8 mouse cellular contexts compared by ENCODE assay signal in the genomic region with DNA sequence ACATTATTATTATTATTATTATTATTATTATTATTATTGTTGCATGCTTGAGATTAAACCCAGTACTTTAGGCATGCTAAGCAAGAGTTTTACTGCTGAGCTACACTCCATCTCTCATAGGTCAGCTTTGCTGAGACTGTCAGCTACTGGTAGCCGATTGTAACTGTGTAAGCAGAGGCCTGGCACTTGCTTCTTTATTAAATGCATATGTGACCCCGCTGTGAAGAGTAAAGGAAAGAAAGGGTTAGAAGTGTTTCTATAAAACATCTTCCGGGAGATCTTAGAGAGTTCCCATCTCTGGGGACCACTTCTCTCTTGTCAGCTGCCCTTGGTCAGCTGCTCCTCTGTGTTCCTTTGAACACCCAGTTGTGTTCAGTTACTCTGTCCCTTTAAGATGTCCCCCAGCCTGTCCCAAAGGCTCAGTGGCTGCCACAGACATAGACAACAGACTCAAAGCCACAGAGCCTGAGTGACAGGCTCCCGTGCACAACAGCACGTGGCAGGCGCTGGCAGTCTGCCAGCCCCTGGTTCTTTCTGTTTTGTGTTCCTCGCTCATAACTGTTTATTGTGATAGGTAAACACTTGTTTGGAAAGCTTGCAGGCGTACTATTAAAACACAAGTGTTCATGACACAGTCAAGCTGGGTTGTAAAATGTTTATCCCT.
DNase-seq lines count a peak whose midpoint lies in the region; ATAC-seq and TF ChIP-seq lines count a peak whose summit lies in the region.

No protein-coding gene starts in this region.

- WGBS in kidney, postnatal 0 days: 43% methylated on average over 8 of the region's 8 CpGs
- 50% methylated on average over 8 of the region's 8 CpGs for WGBS in heart, embryonic 12.5 days
- WGBS in midbrain, embryonic 14.5 days: 12% methylated on average over 8 of the region's 8 CpGs

- H3K9ac ChIP-seq in kidney, postnatal 0 days (ENCODE audit: low read depth, low read length): no peak overlapping the region
- H3K9ac ChIP-seq in heart, embryonic 12.5 days: no peak overlapping the region
- H3K9ac ChIP-seq in midbrain, embryonic 14.5 days (replicated peaks; ENCODE audit: low read length): no peak overlapping the region

- no peak for ATAC-seq in kidney, postnatal 0 days (replicated peaks; ENCODE audit: low FRiP score, low read depth)
- ATAC-seq in heart, embryonic 12.5 days (ENCODE audit: insufficient number of reproducible peaks, low FRiP score): no peak; the same call in 1 of the 2 replicates
- no peak for ATAC-seq in midbrain, embryonic 14.5 days (ENCODE audit: low FRiP score, low TSS enrichment)
- no peak for ATAC-seq in granulocyte monocyte progenitor cell, adult 5-6 weeks (replicated peaks; ENCODE audit: poor library complexity, severe bottlenecking)

- no peak for TF ChIP-seq CTCF in kidney, postnatal 0 days (IDR thresholded peaks at IDR 0.05; ENCODE audit: low read depth)

- DNase-seq in kidney, postnatal 0 days (ENCODE audit: low spot score): peak; percentile 32
- no peak for DNase-seq in kidney, adult 8-10 months
- peak; percentile 5 to 17 for DNase-seq in cerebellum, postnatal 36 days
- DNase-seq in layer of hippocampus, postnatal 10 days (ENCODE audit: low spot score in 2 of 2): peak; percentile 23 to 46
- DNase-seq in midbrain, embryonic 14.5 days: peak; percentile 91
- no peak for DNase-seq in yolk sac, embryonic 10.5 days (ENCODE audit: low spot score)

- H3K9me3 ChIP-seq in kidney, postnatal 0 days (replicated peaks; ENCODE audit: low read length): no peaks in the 10 kb centered on the region; the same call in 1 of the 2 replicates
- H3K9me3 ChIP-seq in heart, embryonic 12.5 days (replicated peaks): no peaks in the 10 kb centered on the region
- no peaks in the 10 kb centered on the region for H3K9me3 ChIP-seq in midbrain, embryonic 14.5 days (ENCODE audit: control insufficient read depth, low read length)

- no peaks in the 10 kb centered on the region for H3K4me1 ChIP-seq in kidney, postnatal 0 days (replicated peaks; ENCODE audit: insufficient read depth, low read length)
- H3K4me1 ChIP-seq in heart, embryonic 12.5 days (replicated peaks): no peaks in the 10 kb centered on the region
- H3K4me1 ChIP-seq in midbrain, embryonic 14.5 days (ENCODE audit: control insufficient read depth, insufficient read depth, low read length): peaks cover 6% of the 10 kb centered on the region; the same call in 1 of the 2 replicates

- no peak overlapping the region for H3K4me2 ChIP-seq in kidney, postnatal 0 days (ENCODE audit: low read length)
- H3K4me2 ChIP-seq in heart, embryonic 12.5 days: 0 out of 2 replicates have a peak overlapping the region, but pooled peaks have one; percentile 13
- H3K4me2 ChIP-seq in midbrain, embryonic 14.5 days (ENCODE audit: low read length): peak overlapping the region; percentile 16; the same call in 1 of the 2 replicates

- H3K27ac ChIP-seq in kidney, postnatal 0 days: no peak overlapping the region
- H3K27ac ChIP-seq in heart, embryonic 12.5 days (ENCODE audit: poor library complexity, severe bottlenecking): no peak overlapping the region
- H3K27ac ChIP-seq in midbrain, embryonic 14.5 days (replicated peaks; ENCODE audit: low read depth, low read length): peak overlapping the region; percentile 58

- no peak overlapping the region for H3K4me3 ChIP-seq in kidney, postnatal 0 days (replicated peaks; ENCODE audit: low read depth, low read length)
- H3K4me3 ChIP-seq in heart, embryonic 12.5 days: no peak overlapping the region
- no peak overlapping the region for H3K4me3 ChIP-seq in midbrain, embryonic 14.5 days (replicated peaks; ENCODE audit: low read depth, low read length)

- H3K36me3 ChIP-seq in kidney, postnatal 0 days (ENCODE audit: insufficient read depth, low read length): no peaks in the 10 kb centered on the region
- no peaks in the 10 kb centered on the region for H3K36me3 ChIP-seq in heart, embryonic 12.5 days
- no peaks in the 10 kb centered on the region for H3K36me3 ChIP-seq in midbrain, embryonic 14.5 days (ENCODE audit: control insufficient read depth, insufficient read depth, low read length)

- no peaks in the 10 kb centered on the region for H3K27me3 ChIP-seq in kidney, postnatal 0 days (ENCODE audit: insufficient read depth, low read length)
- no peaks in the 10 kb centered on the region for H3K27me3 ChIP-seq in heart, embryonic 12.5 days (replicated peaks)
- no peaks in the 10 kb centered on the region for H3K27me3 ChIP-seq in midbrain, embryonic 14.5 days (ENCODE audit: control insufficient read depth, insufficient read depth, low read length)

Comparison
In these comparisons a context has a peak if more than half of its experiments do, and no peak if none do; other contexts are left out.
1. DNase-seq: peak in kidney, postnatal 0 days (single experiment), cerebellum, postnatal 36 days (2 of 2), layer of hippocampus, postnatal 10 days (2 of 2) and midbrain, embryonic 14.5 days (single experiment); none in kidney, adult 8-10 months (0 of 2) and yolk sac, embryonic 10.5 days (single experiment).